Mouse (Mus musculus): ENCODE results near the gene Wdr17. TPM values are rescaled to one million over a fixed set of nuclear protein-coding genes. Genes with fewer than 3 reads are reported as not detected.
A peak's percentile ranks its signal among the peaks of the same experiment; 100 is the strongest.

Wdr17 gene
- total and polyA plus RNA-seq, 2 experiments from 2014 or later = 13.9 to 16.7 TPM

DNA sequence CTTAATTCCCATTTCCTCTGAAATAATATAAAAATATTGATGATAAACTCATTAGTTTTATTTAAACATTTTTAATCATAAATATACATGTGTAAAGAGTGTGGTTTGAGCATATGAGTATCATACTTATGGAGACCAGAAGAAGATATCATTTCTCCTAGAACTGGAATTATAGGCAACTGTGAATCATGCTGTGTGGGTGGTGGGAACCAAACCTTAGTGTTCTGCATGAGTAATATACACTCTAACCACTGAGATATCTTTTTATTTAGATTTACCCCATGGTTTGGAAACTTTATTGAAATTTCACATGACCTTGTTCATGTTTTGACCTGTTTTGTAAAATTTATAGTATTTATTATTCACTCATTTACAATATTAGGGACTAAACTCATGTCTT lies 68.3 kb downstream of the Wdr17 start:
- no peaks in the 10 kb centered on the region for H3K27me3 ChIP-seq (ENCODE audit: insufficient read depth, low read length)
- no peak for TF ChIP-seq CTCF (IDR thresholded peaks at IDR 0.05)
- ATAC-seq (ENCODE audit: low FRiP score) = no peak
- no peak overlapping the region for H3K4me3 ChIP-seq (ENCODE audit: low read depth, low read length)
- no peak overlapping the region for H3K27ac ChIP-seq (ENCODE audit: low read depth, low read length)
- no peak overlapping the region for H3K9ac ChIP-seq (replicated peaks; ENCODE audit: low read length, poor library complexity, severe bottlenecking)
- no peaks in the 10 kb centered on the region for H3K36me3 ChIP-seq (ENCODE audit: insufficient read depth, low read length)
- no peak for DNase-seq (ENCODE audit: low spot score)
- H3K4me1 ChIP-seq (ENCODE audit: insufficient read depth, low read length) = no peaks in the 10 kb centered on the region
- H3K9me3 ChIP-seq (ENCODE audit: low read length) = no peaks in the 10 kb centered on the region
- no peak overlapping the region for H3K4me2 ChIP-seq (ENCODE audit: low read depth, low read length, poor library complexity, severe bottlenecking)

GRCm38 (mm10) chr8:54808217-54808616 lies 78.8 kb downstream of the Wdr17 start:
- Histone ChIP-seq H3K9ac (replicated peaks; ENCODE audit: low read length, poor library complexity, severe bottlenecking) (no peak overlapping the region), H3K4me3 (ENCODE audit: low read depth, low read length) (no peak overlapping the region)
- WGBS = 57% methylated on average over 6 of the region's 6 CpGs

DNA sequence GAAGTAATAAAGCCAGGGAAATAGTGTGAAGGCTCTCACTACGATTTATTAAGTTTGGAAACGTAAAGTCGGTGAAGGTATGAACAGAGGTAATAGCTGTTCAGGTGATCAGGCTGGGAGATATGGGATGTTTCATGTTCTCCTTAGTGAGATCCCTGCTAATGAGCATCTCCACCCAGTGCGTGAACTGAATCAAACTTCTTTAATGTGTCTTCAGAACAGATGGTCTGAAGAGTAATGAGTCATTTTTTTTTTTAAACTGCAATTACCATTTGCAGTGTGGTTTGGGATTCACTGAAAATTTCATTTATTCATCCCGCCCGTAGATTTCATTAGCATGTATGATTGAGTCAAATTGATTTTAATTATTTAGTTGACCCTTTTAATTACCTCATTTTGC lies 80.8 kb downstream of the Wdr17 start:
- Histone ChIP-seq H3K9ac (replicated peaks; ENCODE audit: low read length, poor library complexity, severe bottlenecking) (no peak overlapping the region), H3K4me3 (ENCODE audit: low read depth, low read length) (no peak overlapping the region), H3K36me3 (ENCODE audit: insufficient read depth, low read length) (no peaks in the 10 kb centered on the region), H3K9me3 (ENCODE audit: low read length) (no peaks in the 10 kb centered on the region), H3K4me2 (ENCODE audit: low read depth, low read length, poor library complexity, severe bottlenecking) (no peak overlapping the region), H3K27ac (ENCODE audit: low read depth, low read length) (no peak overlapping the region), H3K4me1 (ENCODE audit: insufficient read depth, low read length) (no peaks in the 10 kb centered on the region), H3K27me3 (ENCODE audit: insufficient read depth, low read length) (no peaks in the 10 kb centered on the region)
- 79% methylated on average over 6 of the region's 6 CpGs for WGBS
- ATAC-seq (ENCODE audit: low FRiP score) = no peak
- no peak for TF ChIP-seq CTCF (IDR thresholded peaks at IDR 0.05)
- peak; percentile 9 for DNase-seq (ENCODE audit: low spot score)

More at GRCm38 (mm10) chr8:54808217-54808616, 78.8 kb downstream of the Wdr17 start:
- H3K9me3 ChIP-seq (ENCODE audit: low read length) = no peaks in the 10 kb centered on the region
- no peak overlapping the region for H3K27ac ChIP-seq (ENCODE audit: low read depth, low read length)
- TF ChIP-seq CTCF (IDR thresholded peaks at IDR 0.05) = no peak
- no peak overlapping the region for H3K4me2 ChIP-seq (ENCODE audit: low read depth, low read length, poor library complexity, severe bottlenecking)
- no peaks in the 10 kb centered on the region for H3K4me1 ChIP-seq (ENCODE audit: insufficient read depth, low read length)
- ATAC-seq (ENCODE audit: low FRiP score) (no peak), DNase-seq (ENCODE audit: low spot score) (no peak)
- no peaks in the 10 kb centered on the region for H3K27me3 ChIP-seq (ENCODE audit: insufficient read depth, low read length)
- H3K36me3 ChIP-seq (ENCODE audit: insufficient read depth, low read length) = no peaks in the 10 kb centered on the region

DNA sequence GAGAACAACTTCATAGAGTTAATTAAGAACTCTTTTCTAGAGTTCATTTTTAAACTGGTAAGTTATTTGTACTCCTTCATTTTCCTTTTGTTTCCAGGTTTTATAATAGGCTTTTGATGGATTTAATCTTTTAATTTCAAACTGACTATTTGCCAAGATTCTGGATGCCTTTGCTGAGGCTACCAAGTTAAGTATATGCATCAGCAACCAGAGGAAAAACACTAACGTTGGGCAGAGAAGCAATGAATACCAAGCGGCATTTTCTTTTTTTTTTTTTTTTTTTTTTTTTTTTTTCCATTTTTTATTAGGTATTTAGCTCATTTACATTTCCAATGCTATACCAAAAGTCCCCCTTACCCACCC lies 94.3 kb downstream of the Wdr17 start:
- peak; percentile 4 for DNase-seq (ENCODE audit: low spot score)
- 80% methylated on average over 2 of the region's 2 CpGs for WGBS
- no peak for TF ChIP-seq CTCF (IDR thresholded peaks at IDR 0.05)

DNA sequence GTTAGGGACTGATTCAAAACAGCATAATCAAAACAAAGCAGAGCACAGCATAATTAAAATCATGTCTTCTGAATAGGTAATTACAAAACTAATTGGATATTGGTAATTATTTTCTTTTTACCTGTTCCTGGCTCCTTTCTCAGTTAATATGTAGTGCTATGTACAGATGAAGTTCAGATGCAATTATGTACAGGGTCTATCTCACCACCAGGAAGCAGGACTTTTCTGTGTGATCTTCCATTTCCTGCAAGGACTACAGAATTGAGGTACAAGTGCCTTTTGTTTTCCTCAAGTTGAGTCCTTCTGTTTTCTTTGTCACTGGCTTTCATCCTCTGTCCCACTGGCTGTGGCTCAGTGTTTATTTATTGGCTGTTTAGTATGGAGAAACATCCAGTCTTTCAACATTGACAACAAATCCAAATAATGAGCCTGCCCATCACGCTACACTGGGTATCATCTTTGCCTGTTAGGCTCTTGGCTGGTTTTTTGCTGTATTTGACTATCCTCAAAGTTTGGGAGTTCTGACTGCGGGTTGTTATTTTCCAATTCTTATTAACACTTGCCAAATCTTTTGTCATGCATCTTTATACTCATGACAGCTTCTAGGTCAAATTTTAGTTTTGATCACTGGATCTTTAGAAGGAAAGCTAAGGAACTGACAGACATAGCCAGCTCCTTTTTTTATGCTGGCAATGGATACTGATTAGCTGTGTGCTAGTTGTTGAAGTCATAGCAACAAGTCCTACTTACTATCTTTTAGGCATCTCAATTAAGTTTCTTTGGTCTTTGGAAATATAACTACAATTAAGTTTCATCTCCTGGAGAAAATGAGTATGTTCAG lies 94.9 kb downstream of the Wdr17 start:
- TF ChIP-seq CTCF (IDR thresholded peaks at IDR 0.05) = no peak
- no peaks in the 10 kb centered on the region for H3K36me3 ChIP-seq (ENCODE audit: insufficient read depth, low read length)
- DNase-seq (ENCODE audit: low spot score) (peak; percentile 58), ATAC-seq (ENCODE audit: low FRiP score) (no peak; the same call in 1 of the 2 replicates)
- no peaks in the 10 kb centered on the region for H3K9me3 ChIP-seq (ENCODE audit: low read length)
- H3K27me3 ChIP-seq (ENCODE audit: insufficient read depth, low read length) = no peaks in the 10 kb centered on the region
- 69% methylated on average over 2 of the region's 2 CpGs for WGBS
- no peaks in the 10 kb centered on the region for H3K4me1 ChIP-seq (ENCODE audit: insufficient read depth, low read length)
- H3K4me2 ChIP-seq (ENCODE audit: low read depth, low read length, poor library complexity, severe bottlenecking) = no peak overlapping the region
- no peak overlapping the region for H3K9ac ChIP-seq (replicated peaks; ENCODE audit: low read length, poor library complexity, severe bottlenecking)
- H3K27ac ChIP-seq (ENCODE audit: low read depth, low read length) = no peak overlapping the region
- no peak overlapping the region for H3K4me3 ChIP-seq (ENCODE audit: low read depth, low read length)

More for the DNA sequence above, 94.3 kb downstream of the Wdr17 start:
- Histone ChIP-seq H3K9ac (replicated peaks; ENCODE audit: low read length, poor library complexity, severe bottlenecking) (no peak overlapping the region), H3K27me3 (ENCODE audit: insufficient read depth, low read length) (no peaks in the 10 kb centered on the region), H3K4me2 (ENCODE audit: low read depth, low read length, poor library complexity, severe bottlenecking) (no peak overlapping the region), H3K27ac (ENCODE audit: low read depth, low read length) (no peak overlapping the region), H3K4me3 (ENCODE audit: low read depth, low read length) (no peak overlapping the region), H3K36me3 (ENCODE audit: insufficient read depth, low read length) (no peaks in the 10 kb centered on the region), H3K4me1 (ENCODE audit: insufficient read depth, low read length) (no peaks in the 10 kb centered on the region), H3K9me3 (ENCODE audit: low read length) (no peaks in the 10 kb centered on the region)
- ATAC-seq (ENCODE audit: low FRiP score) = no peak

GRCm38 (mm10) chr8:54780134-54780942 lies 106.6 kb downstream of the Wdr17 start:
- Histone ChIP-seq H3K27me3 (ENCODE audit: insufficient read depth, low read length) (no peaks in the 10 kb centered on the region), H3K4me2 (ENCODE audit: low read depth, low read length, poor library complexity, severe bottlenecking) (peak overlapping the region; percentile 95), H3K9ac (replicated peaks; ENCODE audit: low read length, poor library complexity, severe bottlenecking) (0 out of 2 replicates have a peak overlapping the region, but pooled peaks have one; percentile 26), H3K4me1 (ENCODE audit: insufficient read depth, low read length) (peaks cover 6% of the 10 kb centered on the region; the same call in 1 of the 2 replicates), H3K4me3 (ENCODE audit: low read depth, low read length) (peak overlapping the region; percentile 44), H3K9me3 (ENCODE audit: low read length) (no peaks in the 10 kb centered on the region), H3K36me3 (ENCODE audit: insufficient read depth, low read length) (no peaks in the 10 kb centered on the region), H3K27ac (ENCODE audit: low read depth, low read length) (peak overlapping the region; percentile 47; the same call in 1 of the 2 replicates)
- ATAC-seq (ENCODE audit: low FRiP score) (peak; percentile 88), DNase-seq (ENCODE audit: low spot score) (peak; percentile 85)
- no peak for TF ChIP-seq CTCF (IDR thresholded peaks at IDR 0.05)
- WGBS = 7% methylated on average over 16 of the region's 16 CpGs
